Mouse (Mus musculus) bone marrow, adult 2 months (tissue): Measurements from ENCODE around the gene 6030408B16Rik.

ENCODE experiments used
- CTCF ChIP-seq: fragments of 200-500 bp; IDR thresholded peaks from 2 replicates; pipeline ENCODE4 v1.5.1; 2011; ENCODE audit warnings: low read length, control low read depth; ENCODE audit not compliant: control insufficient read depth, insufficient read depth
- POLR2A ChIP-seq: fragments of 200-500 bp; IDR thresholded peaks from 2 replicates; pipeline ENCODE4 v1.6.1; 2011; ENCODE audit warnings: low read depth, mild to moderate bottlenecking, control low read depth, low read length, borderline replicate concordance; ENCODE audit not compliant: control insufficient read depth

DNA sequence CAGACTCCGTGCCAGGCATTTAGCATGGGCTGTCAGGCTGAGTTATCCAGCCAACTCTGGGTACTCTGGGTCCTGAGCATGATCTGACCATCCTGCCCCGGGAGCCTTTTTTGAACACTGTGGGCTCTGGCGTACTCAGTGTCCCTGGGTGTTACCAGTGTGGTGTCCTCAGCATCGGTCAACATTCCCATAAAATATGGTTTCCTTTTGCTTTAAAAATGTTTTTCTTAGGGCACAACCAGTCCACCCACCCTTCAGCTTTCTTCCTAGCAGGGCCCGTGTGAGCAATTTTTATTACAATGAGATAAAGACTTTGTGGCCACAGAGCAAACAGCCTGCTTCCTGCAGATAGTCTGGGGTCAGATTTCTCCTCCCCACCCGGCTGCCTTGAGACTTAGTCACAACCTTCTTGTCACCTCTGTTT is 27.6 kb downstream of the 6030408B16Rik start:
- TF ChIP-seq CTCF (no peak), POLR2A (no peak)
